ENCODE assay signal across 8 mouse cellular contexts in the genomic region with DNA sequence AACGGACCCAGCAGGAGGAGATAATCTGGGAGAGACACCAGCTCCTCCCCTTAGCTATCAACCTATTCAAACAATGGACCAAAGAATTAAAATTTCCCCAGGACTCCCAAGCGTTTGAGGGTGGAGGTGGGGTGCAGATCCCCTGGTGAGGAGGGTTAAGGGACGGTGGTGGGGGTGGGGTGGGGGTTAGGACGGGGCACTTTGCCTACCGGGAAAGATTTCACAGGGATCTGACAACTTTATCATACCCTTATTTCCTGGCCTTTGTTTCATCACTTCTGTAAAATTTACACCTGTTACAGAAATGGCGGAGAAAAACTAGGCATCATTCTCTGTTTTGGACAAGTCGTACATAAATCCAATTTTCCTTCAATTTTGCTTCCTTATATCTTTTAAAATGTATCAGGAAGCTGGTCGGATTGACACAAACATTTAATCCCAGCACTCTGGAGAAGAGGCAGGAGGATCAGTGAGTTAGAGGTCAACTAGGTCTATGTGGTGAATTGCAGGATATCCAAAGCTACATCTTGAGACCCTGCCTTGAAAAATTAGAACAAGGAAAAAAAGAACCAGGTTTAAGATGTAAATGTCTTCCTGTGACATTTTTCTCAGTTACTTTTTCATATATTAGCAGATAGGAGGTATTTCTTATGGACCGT. TPM values are rescaled to one million over a fixed set of nuclear protein-coding genes. Genes with fewer than 3 reads are reported as not detected.
DNase-seq lines count a peak whose midpoint lies in the region; ATAC-seq and TF ChIP-seq lines count a peak whose summit lies in the region.

No protein-coding gene starts in this region.

- no peak for DNase-seq in heart, embryonic 10.5 days (ENCODE audit: low spot score)
- DNase-seq in heart, adult 9 months (ENCODE audit: low spot score in 2 of 2) = no peak
- no peak for DNase-seq in forebrain, embryonic 14.5 days (ENCODE audit: low spot score)
- DNase-seq in liver, embryonic 14.5 days (ENCODE audit: low read depth in 3 of 3, low spot score in 3 of 3) = no peak
- DNase-seq in thymus, postnatal 36 days = no peak
- no peak for DNase-seq in urinary bladder, postnatal 14 days (ENCODE audit: low spot score)
- no peak for DNase-seq in cerebellum, postnatal 36 days

- 0 out of 2 replicates have a peak, but pooled peaks cover 6% of the 10 kb centered on the region for H3K27me3 ChIP-seq in heart, embryonic 10.5 days (ENCODE audit: insufficient read depth, poor library complexity, severe bottlenecking)
- no peaks in the 10 kb centered on the region for H3K27me3 ChIP-seq in ES-Bruce4 (ENCODE audit: control insufficient read depth, insufficient read depth, low read length, poor library complexity, severe bottlenecking)
- H3K27me3 ChIP-seq in forebrain, embryonic 14.5 days (replicated peaks; ENCODE audit: control insufficient read depth, insufficient read depth, low read length) = no peaks in the 10 kb centered on the region
- H3K27me3 ChIP-seq in liver, embryonic 14.5 days (ENCODE audit: control insufficient read depth, insufficient read depth, low read length) = no peaks in the 10 kb centered on the region

- H3K9me3 ChIP-seq in heart, embryonic 10.5 days = no peaks in the 10 kb centered on the region
- no peaks in the 10 kb centered on the region for H3K9me3 ChIP-seq in ES-Bruce4 (replicated peaks; ENCODE audit: control insufficient read depth, insufficient read depth, low read length, poor library complexity, severe bottlenecking)
- no peaks in the 10 kb centered on the region for H3K9me3 ChIP-seq in forebrain, embryonic 14.5 days (replicated peaks; ENCODE audit: control insufficient read depth, low read length)
- no peaks in the 10 kb centered on the region for H3K9me3 ChIP-seq in liver, embryonic 14.5 days (ENCODE audit: control insufficient read depth, low read length)

- no peaks in the 10 kb centered on the region for H3K36me3 ChIP-seq in heart, embryonic 10.5 days
- H3K36me3 ChIP-seq in ES-Bruce4 (ENCODE audit: control insufficient read depth, insufficient read depth, low read length, poor library complexity, severe bottlenecking) = no peaks in the 10 kb centered on the region
- H3K36me3 ChIP-seq in forebrain, embryonic 14.5 days (ENCODE audit: control insufficient read depth, insufficient read depth, low read length) = no peaks in the 10 kb centered on the region
- H3K36me3 ChIP-seq in liver, embryonic 14.5 days (replicated peaks; ENCODE audit: control insufficient read depth, insufficient read depth, low read depth) = no peaks in the 10 kb centered on the region

- H3K4me1 ChIP-seq in heart, embryonic 10.5 days = peaks cover 34% of the 10 kb centered on the region; the same call in 1 of the 2 replicates
- H3K4me1 ChIP-seq in ES-Bruce4 (ENCODE audit: control insufficient read depth, insufficient read depth, low read length) = peaks cover 10% of the 10 kb centered on the region
- H3K4me1 ChIP-seq in forebrain, embryonic 14.5 days (ENCODE audit: control insufficient read depth, insufficient read depth, low read length) = peaks cover 6% of the 10 kb centered on the region; the same call in 1 of the 2 replicates
- peaks cover 37 to 45% of the 10 kb centered on the region in 2 experiments for H3K4me1 ChIP-seq in liver, embryonic 14.5 days (replicated peaks; ENCODE audit: control insufficient read depth in 2 of 2, insufficient read depth in 2 of 2, low read length in 1 of 2)

- peak overlapping the region; percentile 82 for H3K4me2 ChIP-seq in forebrain, embryonic 14.5 days (ENCODE audit: low read length)
- peak overlapping the region; percentile 90 for H3K4me2 ChIP-seq in liver, embryonic 14.5 days (ENCODE audit: low read depth)

- no peak for TF ChIP-seq POLR2A in ES-Bruce4 (IDR thresholded peaks at IDR 0.05; ENCODE audit: insufficient read depth, low read length)

- WGBS in heart, embryonic 10.5 days = 10% methylated on average over 9 of the region's 9 CpGs
- 3% methylated on average over 9 of the region's 9 CpGs for WGBS in forebrain, embryonic 14.5 days
- WGBS in liver, embryonic 14.5 days (ENCODE audit: insufficient replicate concordance) = 21% methylated on average over 9 of the region's 9 CpGs

- H3K27ac ChIP-seq in heart, embryonic 10.5 days = peak overlapping the region; percentile 86
- H3K27ac ChIP-seq in ES-Bruce4 (ENCODE audit: insufficient read depth, low read length) = peak overlapping the region; percentile 97
- H3K27ac ChIP-seq in forebrain, embryonic 14.5 days (ENCODE audit: low read depth, low read length) = peak overlapping the region; percentile 88
- H3K27ac ChIP-seq in liver, embryonic 14.5 days = no peak overlapping the region

- no peak for ATAC-seq in forebrain, embryonic 14.5 days
- ATAC-seq in liver, embryonic 14.5 days (ENCODE audit: insufficient read depth) = no peak

- peak; percentile 96 for TF ChIP-seq EP300 in ES-Bruce4 (IDR thresholded peaks at IDR 0.05; ENCODE audit: insufficient read depth, low read depth, low read length)
- no peak; the same call in 1 of the 2 replicates for TF ChIP-seq EP300 in liver, embryonic 14.5 days (IDR thresholded peaks at IDR 0.05; ENCODE audit: low read depth)

- H3K4me3 ChIP-seq in heart, embryonic 10.5 days = peak overlapping the region; percentile 68
- H3K4me3 ChIP-seq in ES-Bruce4 (ENCODE audit: low read depth, low read length) = peak overlapping the region; percentile 49; the same call in 1 of the 2 replicates
- peak overlapping the region; percentile 49 for H3K4me3 ChIP-seq in forebrain, embryonic 14.5 days (ENCODE audit: low read depth, low read length)
- peak overlapping the region; percentile 41 to 59 for H3K4me3 ChIP-seq in liver, embryonic 14.5 days (ENCODE audit: insufficient read depth in 1 of 2, low read depth in 2 of 2, low read length in 2 of 2)

- no peak for TF ChIP-seq CTCF in ES-Bruce4 (IDR thresholded peaks at IDR 0.05; ENCODE audit: low read depth, low read length)
- no peak for TF ChIP-seq CTCF in liver, embryonic 14.5 days (IDR thresholded peaks at IDR 0.05; ENCODE audit: low read depth)

- H3K9ac ChIP-seq in ES-Bruce4 (ENCODE audit: low read depth, poor library complexity, severe bottlenecking) = peak overlapping the region; percentile 56
- H3K9ac ChIP-seq in forebrain, embryonic 14.5 days (ENCODE audit: low read length) = peak overlapping the region; percentile 74
- H3K9ac ChIP-seq in liver, embryonic 14.5 days (replicated peaks) = peak overlapping the region; percentile 63

RNA-seq across cellular contexts. Expression of a gene that starts 36.0 kb away (rescaled TPM):
- polyA plus RNA-seq in heart, embryonic 10.5 days (2016; fragmentation: Nextera tagmentation; extraction: Ambion mirVana) = 55.8 and 85.3 TPM in 2 replicates
- 1,494 and 1,686 TPM in 2 replicates for polyA plus RNA-seq in ES-Bruce4 (2011; ENCODE audit: insufficient read depth, insufficient read length, low read depth, missing spikeins)
- 15.6 and 18.1 TPM in 2 replicates for polyA plus RNA-seq in forebrain, embryonic 14.5 days (2014; fragmentation: Nextera tagmentation; extraction: Ambion mirVana)
- polyA plus RNA-seq in liver, embryonic 14.5 days (2012; rRNA removed) = 8.7 and 9.6 TPM in 2 replicates
- 13.9 and 16.0 TPM in 2 replicates for polyA plus RNA-seq in liver, embryonic 14.5 days (2014; fragmentation: Nextera tagmentation; extraction: Ambion mirVana)

RNA-seq across cellular contexts. Expression of a gene that starts 54.3 kb away (rescaled TPM):
- polyA plus RNA-seq in heart, embryonic 10.5 days (2016; fragmentation: Nextera tagmentation; extraction: Ambion mirVana) = 4.8 and 4.9 TPM in 2 replicates
- polyA plus RNA-seq in ES-Bruce4 (2011; ENCODE audit: insufficient read depth, insufficient read length, low read depth, missing spikeins) = 10.9 and 11.6 TPM in 2 replicates
- polyA plus RNA-seq in forebrain, embryonic 14.5 days (2014; fragmentation: Nextera tagmentation; extraction: Ambion mirVana) = 4.9 and 6.4 TPM in 2 replicates
- 1.3 TPM in 2 replicates for polyA plus RNA-seq in liver, embryonic 14.5 days (2012; rRNA removed)
- polyA plus RNA-seq in liver, embryonic 14.5 days (2014; fragmentation: Nextera tagmentation; extraction: Ambion mirVana) = 1.1 and 1.3 TPM in 2 replicates

RNA-seq across cellular contexts. Expression of a gene that starts 58.1 kb away (rescaled TPM):
- 0.20 and 0.57 TPM in 2 replicates for polyA plus RNA-seq in heart, embryonic 10.5 days (2016; fragmentation: Nextera tagmentation; extraction: Ambion mirVana)
- 610 and 613 TPM in 2 replicates for polyA plus RNA-seq in ES-Bruce4 (2011; ENCODE audit: insufficient read depth, insufficient read length, low read depth, missing spikeins)
- polyA plus RNA-seq in forebrain, embryonic 14.5 days (2014; fragmentation: Nextera tagmentation; extraction: Ambion mirVana) = 0.12 and 0.30 TPM in 2 replicates
- 0.01 TPM in 1 of 2 replicates, not detected in the other for polyA plus RNA-seq in liver, embryonic 14.5 days (2012; rRNA removed)
- polyA plus RNA-seq in liver, embryonic 14.5 days (2014; fragmentation: Nextera tagmentation; extraction: Ambion mirVana) = not detected in 2 replicates

Comparison
In these comparisons a context has a peak if more than half of its experiments do, and no peak if none do; other contexts are left out.
1. RNA of a gene that starts 36.0 kb away (polyA plus RNA-seq): 1,494 to 1,686 TPM in ES-Bruce4; 55.8 to 85.3 TPM in heart, embryonic 10.5 days, 15.6 to 18.1 TPM in forebrain, embryonic 14.5 days and 8.7 to 16.0 TPM in liver, embryonic 14.5 days; every median in the first group is over 10 times any median in the second.
2. RNA of a gene that starts 58.1 kb away (polyA plus RNA-seq): 610 to 613 TPM in ES-Bruce4; 0.12 to 0.30 TPM in forebrain, embryonic 14.5 days, 0.20 to 0.57 TPM in heart, embryonic 10.5 days and 0.01 TPM in liver, embryonic 14.5 days; every median in the first group is over 100 times any median in the second.
3. Peak in every context shown above with its lines, with median percentiles within 50 percentile points of each other: H3K4me3 ChIP-seq and H3K9ac ChIP-seq.